Mouse (Mus musculus) heart, postnatal 0 days (tissue): ENCODE measurements around the gene Zfp827. TPM values are rescaled to one million over a fixed set of nuclear protein-coding genes. Genes with fewer than 3 reads are reported as not detected.

Experiments
- ATAC-seq: fragments of 200-750 bp; cut with Nextera tagmentation; 2 replicates; pipeline ENCODE4 v1.8.0; 2017; ENCODE audit warnings: low read depth, moderate number of reproducible peaks, moderate library complexity; ENCODE audit not compliant: insufficient read depth
- DNase-seq: peaks from one replicate; pipeline ENCODE4 v3.0.0-alpha.2; 2016; ENCODE audit warnings: low spot score
- H3K27ac ChIP-seq: fragments of 300-500 bp; sonication (generic); 2 replicates; pipeline ENCODE4 v1.5.1; 2014; ENCODE audit warnings: low read depth, mild to moderate bottlenecking
- H3K27me3 ChIP-seq: fragments of 300-500 bp; sonication (generic); 2 replicates; pipeline ENCODE4 v1.6.1; 2014; ENCODE audit warnings: low read length, mixed read lengths; ENCODE audit not compliant: control insufficient read depth, insufficient read depth
- H3K36me3 ChIP-seq: fragments of 300-500 bp; sonication (generic); replicated peaks from 2 replicates; pipeline ENCODE4 v1.6.1; 2014; ENCODE audit warnings: low read length, mixed read lengths; ENCODE audit not compliant: control insufficient read depth, insufficient read depth
- H3K4me1 ChIP-seq: fragments of 300-500 bp; sonication (generic); 2 replicates; pipeline ENCODE4 v1.6.1; 2014; ENCODE audit warnings: antibody characterized with exemption; ENCODE audit not compliant: control insufficient read depth, insufficient read depth
- H3K4me2 ChIP-seq: fragments of 300-500 bp; sonication (generic); 2 replicates; pipeline ENCODE4 v1.6.1; 2014; ENCODE audit warnings: low read depth, mild to moderate bottlenecking, low read length, moderate library complexity
- H3K4me3 ChIP-seq: fragments of 300-500 bp; sonication (generic); 2 replicates; pipeline ENCODE4 v1.5.1; 2014; ENCODE audit warnings: low read depth, low read length
- H3K9ac ChIP-seq: fragments of 300-500 bp; sonication (generic); replicated peaks from 2 replicates; pipeline ENCODE4 v1.6.1; 2014; ENCODE audit warnings: low read depth, low read length, mixed read lengths
- H3K9me3 ChIP-seq: fragments of 300-500 bp; sonication (generic); replicated peaks from 2 replicates; pipeline ENCODE4 v1.6.1; 2016; ENCODE audit warnings: low read length; ENCODE audit not compliant: control insufficient read depth
- CTCF ChIP-seq: IDR thresholded peaks from 2 replicates; pipeline ENCODE4 v1.5.1; 2016; ENCODE audit warnings: antibody characterized with exemption, control low read depth, low read depth
- EP300 ChIP-seq: IDR thresholded peaks from 2 replicates; pipeline ENCODE4 v1.6.1; 2016; ENCODE audit warnings: antibody characterized with exemption, low read depth
- WGBS: fragments of 180-500 bp; shearing (Covaris S2); extraction: QIAGEN DNeasy Blood & Tissue Kit; methylation state at CpG from one replicate; pipeline ENCODE4 v1.1.7; 2014; 5-methylcytosine and 5-hydroxymethylcytosine counted together
- polyA plus RNA-seq: library from polyadenylated mRNA; unstranded; fragments of >200 nt; fragmentation: Nextera tagmentation; extraction: Ambion mirVana; gene quantifications from 2 replicates; pipeline ENCODE4 v1.2.1, GENCODE M21; 2015
- total RNA-seq: library from RNA; depleted of rRNA; stranded (reverse); fragments of >200 nt; gene quantifications from 2 replicates; pipeline ENCODE4 v1.2.3, GENCODE M21; 2014; ENCODE audit warnings: low replicate concordance

Gene Zfp827
- total and polyA plus RNA-seq, 2 experiments from 2014 or later, result 4.8 to 22.7 TPM

DNA sequence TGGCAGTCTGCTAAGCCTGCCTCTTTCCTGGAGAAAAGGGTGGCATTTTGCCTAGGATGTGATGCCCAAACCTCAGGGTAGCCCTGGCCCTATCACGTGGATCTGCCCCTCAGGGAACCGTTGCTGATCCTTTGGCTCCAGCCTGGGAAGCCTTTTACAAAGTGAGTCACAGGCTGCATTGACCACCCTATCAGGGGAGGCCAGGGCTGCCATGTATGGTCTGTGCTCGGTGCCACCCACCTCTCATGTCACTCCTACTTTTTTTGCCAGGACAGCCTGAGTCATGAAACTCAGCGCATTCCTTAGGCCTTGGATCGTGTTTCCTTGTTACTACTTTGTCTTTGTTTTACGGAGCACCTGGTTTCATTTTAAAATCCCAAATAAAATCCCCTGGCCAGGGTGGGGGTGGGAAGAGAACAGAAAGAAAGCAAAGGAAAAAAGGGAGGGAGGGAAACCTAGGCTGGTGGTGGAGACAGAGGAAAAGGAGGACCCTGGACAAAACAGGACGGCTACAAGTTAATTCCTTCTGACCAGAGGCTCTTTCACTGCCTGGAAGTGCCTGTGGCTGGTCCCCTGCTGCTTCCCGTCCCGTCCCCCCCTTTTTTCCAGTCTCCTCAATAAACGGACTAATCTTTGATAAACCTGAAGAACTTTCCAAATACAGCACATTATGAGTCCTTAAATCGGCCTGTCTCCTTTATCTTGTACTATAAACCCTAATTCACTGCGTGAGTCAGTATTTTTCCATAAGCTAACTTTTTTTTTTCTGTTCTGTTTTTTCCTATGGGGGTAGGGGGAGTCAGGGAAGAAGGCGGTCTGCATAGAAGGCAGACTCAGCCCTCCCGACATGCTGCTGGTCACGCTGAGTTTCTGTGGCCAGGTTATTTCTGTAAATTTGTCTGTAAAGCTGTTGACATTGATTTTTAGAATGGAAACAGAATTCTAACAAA is 180.7 kb downstream of the Zfp827 start:
- ATAC-seq (peak; percentile 91), DNase-seq (peak; percentile 92)
- H3K27me3 ChIP-seq, result no peaks in the 10 kb centered on the region
- peaks cover 38% of the 10 kb centered on the region for H3K4me1 ChIP-seq
- no peaks in the 10 kb centered on the region for H3K36me3 ChIP-seq
- peak overlapping the region; percentile 67 for H3K9ac ChIP-seq
- H3K4me3 ChIP-seq, result peak overlapping the region; percentile 38
- WGBS, result 16% methylated on average over 15 of the region's 15 CpGs
- no peak for TF ChIP-seq CTCF
- peak; percentile 18; the same call in 1 of the 2 replicates for TF ChIP-seq EP300
- no peaks in the 10 kb centered on the region for H3K9me3 ChIP-seq
- H3K27ac ChIP-seq, result peak overlapping the region; percentile 97
- H3K4me2 ChIP-seq, result peak overlapping the region; percentile 60

DNA sequence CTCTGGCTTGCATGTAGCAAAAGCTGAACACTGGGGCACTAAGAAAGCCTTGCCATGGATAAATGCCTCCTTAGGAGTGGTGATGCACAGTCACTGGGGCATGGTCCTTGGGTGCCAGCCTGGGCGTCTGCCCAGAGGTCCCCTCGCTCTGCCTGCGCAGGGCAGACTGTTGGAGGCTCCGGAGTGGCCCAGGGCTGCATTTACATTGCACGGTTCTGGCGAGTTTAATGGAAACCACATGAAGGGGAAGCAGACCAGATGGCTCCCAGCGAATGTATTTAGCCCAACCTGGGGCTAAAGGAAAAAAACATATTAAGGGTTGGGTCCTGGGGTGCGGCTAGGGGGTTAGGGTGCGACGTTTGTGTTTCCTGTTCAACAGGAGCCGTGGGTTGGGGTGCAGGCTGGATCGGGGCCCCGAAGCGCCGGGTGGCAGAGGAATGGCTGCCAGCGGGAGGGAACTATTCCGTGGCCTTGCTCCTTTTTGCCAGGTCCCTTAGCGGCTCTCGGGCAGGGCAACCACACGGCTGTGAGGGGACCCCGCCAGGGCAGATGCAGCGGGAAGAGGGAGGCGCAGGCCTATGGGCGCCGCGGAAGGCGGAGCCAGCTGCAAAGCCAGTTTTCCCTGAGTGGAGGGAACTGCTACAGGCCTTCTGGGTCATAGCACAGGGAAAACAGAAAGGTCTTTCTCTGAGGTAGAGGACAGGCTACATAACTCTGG is 181.6 kb downstream of the Zfp827 start:
- H3K4me1 ChIP-seq, result peaks cover 38% of the 10 kb centered on the region
- H3K9ac ChIP-seq, result peak overlapping the region; percentile 67
- peak overlapping the region; percentile 97 for H3K27ac ChIP-seq
- ATAC-seq (peak; percentile 56), DNase-seq (peak; percentile 59)
- no peaks in the 10 kb centered on the region for H3K9me3 ChIP-seq
- TF ChIP-seq CTCF (no peak), EP300 (no peak; the same call in 1 of the 2 replicates)
- peak overlapping the region; percentile 38 for H3K4me3 ChIP-seq
- peak overlapping the region; percentile 60 for H3K4me2 ChIP-seq
- H3K27me3 ChIP-seq, result no peaks in the 10 kb centered on the region
- H3K36me3 ChIP-seq, result no peaks in the 10 kb centered on the region
- WGBS, result 6% methylated on average over 27 of the region's 27 CpGs

DNA sequence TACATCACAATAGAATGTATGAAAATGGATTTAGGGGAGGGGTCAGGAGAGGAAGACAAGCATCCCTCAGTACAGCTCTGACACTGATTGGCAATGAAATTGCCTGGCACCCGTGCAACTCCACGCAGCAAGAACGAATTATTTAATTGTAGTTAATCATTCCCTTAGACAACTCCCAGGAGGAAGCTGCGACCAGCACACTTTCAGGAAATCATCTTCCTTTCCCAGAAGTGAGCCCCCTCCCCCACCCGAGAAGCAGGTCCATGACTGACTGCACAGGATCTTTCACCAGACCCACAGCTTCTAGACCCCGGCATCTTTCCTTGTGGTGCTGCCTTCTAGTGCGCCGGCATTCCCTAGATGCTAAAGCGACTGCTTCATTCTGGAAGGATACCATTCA is 183.4 kb downstream of the Zfp827 start:
- no peaks in the 10 kb centered on the region for H3K27me3 ChIP-seq
- TF ChIP-seq CTCF (no peak), EP300 (no peak)
- ATAC-seq (no peak), DNase-seq (no peak)
- no peak overlapping the region for H3K4me2 ChIP-seq
- no peak overlapping the region for H3K27ac ChIP-seq
- no peak overlapping the region for H3K9ac ChIP-seq
- H3K4me3 ChIP-seq, result no peak overlapping the region
- H3K9me3 ChIP-seq, result no peaks in the 10 kb centered on the region
- 57% methylated on average over 9 of the region's 9 CpGs for WGBS
- H3K36me3 ChIP-seq, result no peaks in the 10 kb centered on the region
- peaks cover 38% of the 10 kb centered on the region for H3K4me1 ChIP-seq

DNA sequence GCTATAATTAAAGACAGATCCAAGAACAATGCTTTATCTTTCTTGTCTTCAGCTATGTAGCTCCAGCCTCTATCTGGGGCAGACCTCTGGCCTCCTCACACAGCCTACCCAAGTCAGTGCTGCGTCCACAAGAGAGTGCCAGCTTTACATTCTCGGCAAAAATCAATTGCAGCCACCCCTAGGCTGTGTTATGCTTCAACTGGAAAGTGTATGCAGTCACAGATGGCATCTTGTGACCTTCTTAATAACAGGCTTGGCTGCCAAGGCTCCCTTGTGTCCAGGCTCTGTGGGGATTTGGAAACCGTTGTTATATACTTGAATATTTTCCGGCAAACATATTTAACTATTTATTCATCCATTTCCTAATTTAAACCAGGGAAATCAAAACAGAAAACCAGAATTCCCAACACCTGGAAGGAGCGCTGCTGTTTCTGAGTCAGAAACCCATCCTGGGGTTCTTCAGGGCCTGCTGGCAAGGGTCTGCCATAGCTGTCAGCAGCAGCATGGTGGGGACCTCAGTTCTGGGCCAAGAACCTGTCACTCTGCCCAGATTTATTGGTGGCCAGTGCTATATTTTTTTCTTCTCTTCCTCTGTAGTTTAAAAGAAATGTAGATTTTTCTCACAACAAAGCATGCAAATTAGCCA is 194.0 kb downstream of the Zfp827 start:
- Histone ChIP-seq H3K4me1 (peaks cover 16% of the 10 kb centered on the region), H3K9ac (no peak overlapping the region; the same call in 1 of the 2 replicates), H3K36me3 (no peaks in the 10 kb centered on the region), H3K27me3 (no peaks in the 10 kb centered on the region), H3K4me2 (no peak overlapping the region), H3K4me3 (no peak overlapping the region), H3K9me3 (no peaks in the 10 kb centered on the region), H3K27ac (peak overlapping the region; percentile 74)
- WGBS, result 25% methylated on average over 5 of the region's 5 CpGs
- TF ChIP-seq EP300 (0 out of 2 replicates have a peak, but pooled peaks have one; percentile 41), CTCF (no peak)
- DNase-seq (no peak), ATAC-seq (peak; percentile 62)

DNA sequence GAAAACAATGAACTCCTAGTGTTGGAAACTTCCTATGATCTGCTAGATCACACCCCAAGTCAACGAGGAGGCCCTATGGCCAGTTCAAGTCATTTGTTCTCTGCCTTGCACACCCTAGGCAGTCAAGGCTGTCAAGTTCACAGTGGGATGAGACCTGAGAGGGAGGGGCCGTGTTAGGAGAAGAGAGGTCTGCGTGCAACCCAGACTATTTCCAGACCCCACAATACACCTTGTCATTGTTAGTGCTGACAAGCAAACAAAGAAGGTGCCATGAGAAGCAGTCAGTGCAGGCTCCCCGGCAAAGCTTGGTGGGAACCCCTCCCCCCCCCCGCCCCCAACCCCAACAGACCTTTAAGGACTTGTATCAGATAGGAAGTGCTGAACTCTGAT is 194.5 kb downstream of the Zfp827 start:
- H3K27ac ChIP-seq, result peak overlapping the region; percentile 74; the same call in 1 of the 2 replicates
- H3K36me3 ChIP-seq, result no peaks in the 10 kb centered on the region
- WGBS, result 38% methylated on average over 5 of the region's 5 CpGs
- H3K4me3 ChIP-seq, result no peak overlapping the region
- no peak for DNase-seq
- H3K9ac ChIP-seq, result no peak overlapping the region
- H3K9me3 ChIP-seq, result no peaks in the 10 kb centered on the region
- H3K4me2 ChIP-seq, result no peak overlapping the region
- TF ChIP-seq CTCF (no peak), EP300 (no peak)
- H3K27me3 ChIP-seq, result no peaks in the 10 kb centered on the region
- ATAC-seq, result 0 out of 2 replicates have a peak, but pooled peaks have one; percentile 44
- H3K4me1 ChIP-seq, result peaks cover 16% of the 10 kb centered on the region
